Mouse (Mus musculus): ENCODE measurements around the gene Elf2.

DNA sequence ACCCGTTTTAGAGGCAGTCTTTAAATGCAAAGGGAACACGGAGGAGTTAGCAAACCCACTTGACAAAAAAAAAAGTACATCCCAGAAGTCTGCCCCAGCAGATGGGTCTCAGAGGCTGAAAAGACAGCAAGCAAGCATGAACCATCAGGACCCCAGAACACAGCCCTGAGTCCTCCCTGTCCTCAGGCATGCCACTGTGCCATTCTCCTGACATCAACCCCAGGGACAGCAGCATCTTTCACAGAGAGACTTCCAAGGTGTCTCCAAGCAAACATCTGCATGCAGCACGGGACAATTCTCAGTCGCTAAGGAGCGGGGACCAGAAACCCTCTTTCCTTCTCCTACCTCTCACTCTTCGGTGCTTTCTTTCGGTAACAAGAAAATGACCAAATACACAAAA, 18.1 kb downstream of the Elf2 start:
- TF ChIP-seq POLR2A (IDR thresholded peaks at IDR 0.05; ENCODE audit: control insufficient read depth, extremely low read depth, insufficient read depth, low read length, poor library complexity): no peak
- TF ChIP-seq CTCF (IDR thresholded peaks at IDR 0.05; ENCODE audit: borderline replicate concordance, control insufficient read depth, extremely low read depth, insufficient read depth, low read length, poor library complexity): no peak

Measured in thymus, adult 2 months (tissue).